Mouse (Mus musculus) liver, embryonic 18 days (tissue): ENCODE results near the gene Atp6v1fnb. TPM values are rescaled to one million over a fixed set of nuclear protein-coding genes. Genes with fewer than 3 reads are reported as not detected.

Source experiments
- polyA plus RNA-seq: library from polyadenylated mRNA; depleted of rRNA; stranded (reverse); fragments of >200 nt; gene quantifications from 2 replicates; pipeline ENCODE4 v1.2.3, GENCODE M21; 2012; rRNA removed

Atp6v1fnb gene
- not detected in 2 replicates for polyA plus RNA-seq

GRCm38 (mm10) chr6:29471137-29471536 is at the start of gene Atp6v1fnb:
Gene Atp6v1fnb (plus strand): TSS chr6:29471437.

DNA sequence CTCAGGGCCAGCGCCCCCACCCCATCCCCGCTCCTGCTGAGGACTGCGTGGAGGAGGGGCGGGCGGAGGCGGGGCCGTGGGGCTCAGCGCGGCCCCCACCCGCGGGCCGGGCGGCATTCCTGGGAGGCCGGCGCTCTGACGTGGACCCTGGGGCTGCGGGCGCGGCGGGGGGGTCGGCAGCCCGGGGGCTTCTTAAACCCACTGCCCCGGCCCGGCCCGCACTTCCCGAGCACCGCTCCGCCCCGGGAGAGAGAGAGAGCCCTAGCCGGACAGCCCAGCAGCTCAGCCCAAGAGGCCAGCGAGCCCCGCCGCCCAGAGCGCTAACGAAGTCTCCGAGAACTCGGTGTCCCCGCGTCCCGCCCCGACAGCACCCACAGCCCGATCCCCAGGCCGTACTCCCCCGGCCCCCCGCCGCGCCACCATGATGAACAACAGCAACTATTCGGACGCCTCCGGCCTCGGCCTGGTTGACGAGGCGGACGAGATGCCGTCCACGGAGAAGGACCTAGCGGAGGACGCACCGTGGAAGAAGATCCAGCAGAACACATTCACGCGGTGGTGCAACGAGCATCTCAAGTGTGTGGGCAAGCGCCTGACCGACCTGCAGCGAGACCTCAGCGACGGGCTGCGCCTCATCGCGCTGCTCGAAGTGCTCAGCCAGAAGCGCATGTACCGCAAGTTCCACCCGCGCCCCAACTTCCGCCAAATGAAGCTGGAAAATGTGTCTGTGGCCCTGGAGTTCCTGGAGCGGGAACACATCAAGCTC is 38.0 kb upstream of the Atp6v1fnb start, which contains the start of gene Flnc:
Flnc (plus strand) TSS at position 219 of the 766 bp plus-strand sequence.

DNA sequence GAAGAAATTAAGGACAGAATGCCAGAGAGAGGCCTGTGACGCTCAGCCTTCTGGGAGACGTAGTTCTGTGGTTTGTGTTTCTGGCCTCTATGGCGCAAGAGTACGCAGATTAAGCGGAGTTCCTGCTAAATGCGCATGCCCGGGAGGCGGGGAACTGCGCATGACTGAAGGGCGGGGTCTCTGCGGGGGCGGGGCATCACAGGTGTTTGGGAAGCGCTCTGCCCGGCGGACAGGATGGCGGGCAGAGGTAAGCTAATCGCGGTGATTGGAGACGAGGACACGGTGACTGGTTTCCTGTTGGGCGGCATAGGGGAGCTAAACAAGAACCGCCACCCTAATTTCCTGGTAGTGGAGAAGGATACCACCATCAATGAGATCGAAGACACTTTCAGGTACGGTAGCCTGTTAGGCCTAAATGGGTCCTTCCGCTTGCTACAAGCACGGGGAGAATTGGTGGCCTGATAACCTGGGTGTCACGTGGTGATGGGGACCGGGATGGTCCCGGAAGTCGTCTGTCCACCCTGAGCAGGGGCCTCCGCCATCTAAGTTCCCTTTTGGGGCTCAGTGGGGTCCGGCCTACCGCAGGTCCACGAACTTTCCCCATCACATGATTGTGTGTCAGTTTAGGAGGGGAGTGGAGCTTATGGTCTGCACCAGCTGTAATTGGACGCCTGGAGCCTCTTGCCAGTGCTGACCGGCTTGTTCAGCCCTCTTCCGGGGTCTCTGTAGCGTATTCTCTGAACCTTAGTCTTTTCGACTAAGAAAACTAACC is 3.5 kb upstream of the Atp6v1fnb start, which contains the start of gene Atp6v1f:
Atp6v1f (plus strand) TSS at position 136 of the 772 bp plus-strand sequence.

DNA sequence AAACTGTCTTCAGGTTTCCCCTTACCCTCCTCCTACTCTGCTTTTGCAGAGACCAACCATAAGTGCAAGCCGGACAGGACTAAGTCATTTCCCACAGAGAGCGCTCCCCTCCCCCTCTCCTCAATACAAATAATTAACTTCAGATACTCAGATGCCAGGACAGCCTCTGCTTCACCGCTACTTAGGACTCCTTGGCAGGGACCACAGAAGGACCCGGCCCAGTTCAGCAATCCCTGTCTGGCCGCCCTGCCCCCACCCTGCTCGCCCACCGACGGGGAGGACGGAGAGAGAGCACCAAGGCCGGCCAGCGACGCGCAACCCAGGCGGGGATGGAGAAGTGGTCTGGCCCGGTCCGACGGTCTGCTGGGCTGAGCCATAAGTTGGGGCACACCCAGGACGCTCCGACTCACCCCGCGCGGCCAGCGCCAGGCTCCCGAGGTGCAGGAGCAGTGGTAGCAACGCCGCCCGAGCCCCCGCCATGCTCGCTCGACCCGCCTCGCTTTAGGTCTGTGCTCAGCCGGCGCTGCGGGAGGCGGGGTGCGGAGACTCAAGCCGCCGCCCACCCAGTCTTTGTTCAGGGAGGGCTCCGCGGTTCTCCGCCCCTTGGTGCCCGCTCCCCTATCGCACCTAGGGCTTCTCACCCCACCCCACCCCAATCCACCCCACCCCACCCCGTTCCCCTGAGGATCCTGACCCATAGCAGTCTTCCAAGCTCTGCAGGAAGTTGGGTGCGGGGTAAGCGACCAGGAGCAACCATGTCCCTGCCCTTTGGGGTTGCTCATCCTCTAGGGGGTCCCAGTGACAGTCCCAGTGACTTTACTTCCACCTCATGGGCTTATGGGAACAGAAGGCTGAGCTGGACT is 36.4 kb downstream of the Atp6v1fnb start, which contains the start of gene Kcp:
Kcp (minus strand) TSS at position 506 of the 863 bp plus-strand sequence.

Other genes starting within 250 kb of the Atp6v1fnb start
- 36.7 and 51.3 TPM in 2 replicates for gene Hilpda, start 198.9 kb upstream of the Atp6v1fnb start, polyA plus RNA-seq
- 0.85 and 0.96 TPM in 2 replicates for gene Fam71f2, start 191.8 kb upstream of the Atp6v1fnb start, polyA plus RNA-seq
- not detected in 2 replicates for gene Fam71f1, start 152.3 kb upstream of the Atp6v1fnb start, polyA plus RNA-seq
- gene Calu, start 123.4 kb upstream of the Atp6v1fnb start, polyA plus RNA-seq = 80.9 and 85.0 TPM in 2 replicates
- not detected in 2 replicates for gene Opn1sw, start 83.0 kb upstream of the Atp6v1fnb start, polyA plus RNA-seq
- gene Ccdc136, start 75.1 kb upstream of the Atp6v1fnb start, polyA plus RNA-seq = 0.13 and 0.18 TPM in 2 replicates
- gene Flnc, start 38.2 kb upstream of the Atp6v1fnb start, polyA plus RNA-seq = 0.17 and 0.22 TPM in 2 replicates
- 131 and 132 TPM in 2 replicates for gene Atp6v1f, start 3.7 kb upstream of the Atp6v1fnb start, polyA plus RNA-seq
- 2.2 and 2.5 TPM in 2 replicates for gene Kcp, start 36.5 kb downstream of the Atp6v1fnb start, polyA plus RNA-seq
- gene Irf5, start 55.2 kb downstream of the Atp6v1fnb start, polyA plus RNA-seq = 9.3 and 10.0 TPM in 2 replicates
- gene Tnpo3, start 138.4 kb downstream of the Atp6v1fnb start, polyA plus RNA-seq = 20.1 and 21.2 TPM in 2 replicates
- gene Tspan33, start 222.8 kb downstream of the Atp6v1fnb start, polyA plus RNA-seq = 52.2 and 53.1 TPM in 2 replicates